Mouse (Mus musculus) neutrophil, adult 5-6 weeks (primary cell): ENCODE measurements around the gene Fgfr2. TPM values are rescaled to one million over a fixed set of nuclear protein-coding genes. Genes with fewer than 3 reads are reported as not detected.

Experiments used
- ATAC-seq: fragments of 151-379, 151-347 bp; 2 replicates; pipeline ENCODE4 v1.8.0; 2017; ENCODE audit warnings: mild to moderate bottlenecking, moderate TSS enrichment; ENCODE audit not compliant: insufficient number of reproducible peaks, poor library complexity, low FRiP score, severe bottlenecking; ENCODE audit errors: extremely low read depth
- total RNA-seq: library from RNA; stranded (forward); fragments of 200-1000 nt; gene quantifications from 2 replicates; pipeline ENCODE4 v1.2.3, GENCODE M21; 2017

Fgfr2 gene
- total RNA-seq, 1 experiment from 2014 or later = not detected

DNA sequence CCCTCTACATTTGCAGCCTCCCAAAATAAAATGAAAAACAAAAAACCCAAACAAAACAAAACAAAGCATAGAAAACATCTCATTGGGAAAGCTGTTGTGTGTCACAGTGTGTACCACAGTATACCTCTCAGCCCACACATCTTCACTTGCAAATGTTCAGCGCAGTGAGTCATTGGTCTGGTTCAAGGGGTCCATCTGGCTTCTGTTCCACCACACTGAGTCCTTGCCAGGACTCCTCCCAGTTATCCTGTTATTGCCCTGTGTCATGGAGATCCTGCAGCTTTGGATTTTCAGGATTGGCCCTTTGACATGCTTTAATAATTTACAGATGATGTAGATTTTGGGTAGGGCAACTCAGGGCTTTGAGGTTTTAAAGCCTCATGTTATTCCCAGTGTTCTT lies 1435.8 kb downstream of the Fgfr2 start:
- ATAC-seq = no peak

DNA sequence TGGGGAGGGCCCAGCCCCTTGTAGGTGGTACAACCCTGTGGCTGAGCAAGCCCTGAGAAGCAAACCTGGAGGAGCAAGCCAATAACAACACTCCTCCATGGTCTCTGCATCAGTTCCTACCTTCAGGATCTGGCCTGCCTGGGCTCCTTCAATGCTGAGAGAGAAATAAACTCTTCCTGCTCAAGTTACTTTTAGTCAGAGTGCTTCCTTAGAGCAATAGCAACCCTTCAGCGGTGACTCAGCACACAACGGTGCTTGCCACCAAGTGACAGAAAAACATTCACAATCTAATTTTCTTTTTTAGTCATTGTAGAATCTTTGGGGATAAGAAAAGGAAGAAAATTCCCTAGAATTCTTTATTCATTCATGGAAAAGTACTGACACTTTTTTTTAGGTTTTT lies 1446.0 kb downstream of the Fgfr2 start:
- no peak for ATAC-seq

DNA sequence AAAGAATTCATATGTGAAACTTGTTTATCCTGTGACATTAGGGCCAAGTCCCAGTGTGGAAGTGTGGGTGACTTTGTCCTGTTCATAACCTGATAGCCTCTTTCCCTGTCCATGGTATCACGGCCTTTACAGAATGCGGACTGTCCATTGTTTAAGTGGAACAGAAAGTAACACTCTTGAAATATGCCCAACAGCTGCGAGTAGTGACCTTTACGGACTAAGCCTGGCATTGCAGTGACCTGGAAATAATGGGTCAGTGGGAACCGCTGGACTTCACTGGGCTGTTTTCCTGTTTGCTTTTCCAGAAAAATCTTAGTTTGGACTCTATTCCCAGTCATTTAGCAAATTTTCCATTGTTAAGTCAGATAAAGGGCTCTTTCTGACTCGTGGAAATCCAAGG lies 1452.6 kb downstream of the Fgfr2 start:
- no peak for ATAC-seq

DNA sequence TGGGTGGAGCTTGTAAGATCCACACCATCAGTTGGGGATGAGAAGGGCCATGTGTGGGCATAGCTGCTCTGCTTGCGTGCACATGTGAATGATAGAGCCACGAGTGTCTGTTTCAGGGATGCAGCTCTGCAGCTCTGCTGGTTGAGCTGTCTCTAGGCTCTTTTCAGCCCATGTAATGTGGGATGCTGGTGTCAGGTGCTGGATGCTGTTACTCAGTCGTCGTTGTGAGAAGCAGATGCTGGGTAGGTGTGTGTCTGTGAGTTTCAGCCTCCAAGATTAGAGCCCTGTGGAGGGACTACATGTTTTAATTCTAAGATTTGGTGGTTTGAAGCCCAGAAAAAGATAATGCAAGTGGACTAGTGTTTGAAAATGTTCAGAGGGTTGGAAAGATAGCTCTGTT lies 1453.8 kb downstream of the Fgfr2 start:
- ATAC-seq = no peak

DNA sequence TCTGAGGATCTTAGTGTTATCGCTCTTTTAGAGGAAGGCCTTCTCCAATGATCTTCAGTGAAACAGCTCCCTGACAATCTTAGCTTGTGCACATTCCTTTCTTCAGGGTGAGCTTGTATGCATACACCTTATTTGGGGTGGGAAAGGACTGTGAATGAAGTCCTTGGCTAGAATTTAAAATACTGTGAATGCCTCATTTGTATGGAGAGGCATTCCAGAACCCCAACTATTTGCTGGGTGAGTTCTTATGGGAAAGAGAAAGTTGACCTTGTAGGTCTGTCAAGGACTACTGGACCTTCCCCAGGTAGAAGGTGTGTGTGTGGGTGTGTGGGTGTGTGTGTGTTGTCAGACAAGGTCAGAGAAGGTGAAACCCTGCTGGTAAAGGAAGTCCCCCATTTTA lies 1462.4 kb downstream of the Fgfr2 start:
- no peak for ATAC-seq

DNA sequence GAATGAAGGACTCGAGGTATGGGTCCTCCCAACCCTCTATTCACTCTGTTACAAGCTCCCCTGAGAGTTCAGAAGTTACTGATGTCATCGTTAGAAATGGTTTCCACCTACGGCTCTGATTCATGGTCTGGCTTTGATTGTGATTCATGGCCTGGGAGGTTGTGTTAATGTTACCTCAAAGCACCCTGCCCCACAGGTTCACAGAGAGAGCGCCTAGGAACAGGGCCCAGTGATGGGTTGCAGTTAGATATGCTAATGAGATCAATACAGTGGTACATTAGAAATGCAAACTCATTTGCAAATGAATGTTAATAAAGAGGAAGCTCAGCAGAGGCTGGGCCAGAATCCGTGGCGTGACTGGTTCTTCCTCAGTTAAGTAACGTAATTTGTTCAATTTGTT lies 1467.1 kb downstream of the Fgfr2 start:
- ATAC-seq = no peak

DNA sequence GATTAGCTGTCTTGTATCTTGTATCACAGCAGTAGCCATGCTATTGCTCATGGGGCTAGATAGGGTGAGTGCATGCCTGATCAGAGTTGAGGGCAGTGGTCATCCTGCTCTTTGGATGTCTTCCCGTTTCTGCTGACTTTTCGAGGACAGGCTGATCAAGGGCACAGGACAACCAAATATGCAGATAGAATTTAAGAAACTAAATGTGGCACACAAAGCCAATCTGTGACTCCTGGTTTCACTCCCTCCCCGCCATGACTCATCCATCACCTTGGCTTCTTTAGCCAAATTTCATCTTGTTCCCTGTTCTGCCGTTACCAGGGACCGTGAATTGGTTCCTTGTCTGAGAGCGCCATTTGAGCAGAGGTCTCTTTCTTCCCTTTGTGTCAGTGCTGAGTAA lies 1469.7 kb downstream of the Fgfr2 start:
- no peak for ATAC-seq

DNA sequence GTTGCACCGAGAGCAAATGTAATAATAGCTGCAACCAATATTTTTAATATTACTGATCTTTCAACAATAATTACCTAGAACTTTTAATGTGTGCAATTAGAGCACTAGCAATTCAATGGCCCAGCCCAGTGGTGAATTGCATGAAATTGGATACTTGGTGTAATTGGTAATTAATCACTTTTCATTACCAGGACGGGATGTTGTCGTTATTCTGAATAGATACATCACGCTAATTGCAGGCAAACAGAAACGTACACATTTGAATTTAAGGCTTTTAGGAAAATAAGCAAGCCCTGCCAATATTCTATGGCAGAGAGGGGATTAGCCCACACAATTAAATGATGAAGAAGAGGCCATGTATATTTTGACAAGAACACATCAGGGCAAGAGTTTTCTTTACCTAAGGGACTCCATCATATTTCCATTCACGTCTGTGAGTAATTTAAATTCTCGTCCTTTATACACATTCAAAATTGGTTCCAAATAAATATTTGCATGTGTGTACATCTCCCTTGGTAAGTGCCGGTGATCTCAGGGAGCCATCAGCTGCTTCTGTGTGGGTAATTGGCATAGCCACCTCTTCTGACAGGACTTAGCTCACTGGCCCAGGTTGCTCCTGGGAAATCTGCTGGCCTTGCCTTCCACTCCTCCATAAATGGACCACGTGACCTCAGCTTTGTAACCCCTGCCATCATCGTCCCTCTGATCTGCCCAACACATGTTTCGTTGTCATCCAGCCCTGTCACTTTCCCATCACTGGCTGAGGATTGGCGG lies 1471.0 kb downstream of the Fgfr2 start:
- no peak for ATAC-seq

DNA sequence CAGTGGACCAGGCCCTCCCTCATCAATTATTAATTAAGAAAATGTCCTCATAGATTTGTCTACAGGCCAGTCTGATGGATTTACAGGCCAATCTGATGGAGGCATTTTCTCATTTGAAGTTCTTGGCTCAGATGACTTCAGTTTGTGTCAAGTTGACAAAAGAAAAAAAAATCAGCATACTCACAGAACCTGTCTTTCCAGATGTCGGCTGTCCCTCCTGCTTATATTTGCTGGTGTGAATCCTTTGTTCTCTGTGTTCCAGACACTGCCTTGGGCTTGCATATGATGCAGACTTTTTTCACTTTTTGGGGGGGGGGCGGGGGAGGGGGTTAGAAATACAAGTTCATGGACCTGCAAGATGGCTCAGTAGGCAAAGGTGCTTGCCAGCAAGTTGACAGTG lies 1472.9 kb downstream of the Fgfr2 start:
- no peak for ATAC-seq

DNA sequence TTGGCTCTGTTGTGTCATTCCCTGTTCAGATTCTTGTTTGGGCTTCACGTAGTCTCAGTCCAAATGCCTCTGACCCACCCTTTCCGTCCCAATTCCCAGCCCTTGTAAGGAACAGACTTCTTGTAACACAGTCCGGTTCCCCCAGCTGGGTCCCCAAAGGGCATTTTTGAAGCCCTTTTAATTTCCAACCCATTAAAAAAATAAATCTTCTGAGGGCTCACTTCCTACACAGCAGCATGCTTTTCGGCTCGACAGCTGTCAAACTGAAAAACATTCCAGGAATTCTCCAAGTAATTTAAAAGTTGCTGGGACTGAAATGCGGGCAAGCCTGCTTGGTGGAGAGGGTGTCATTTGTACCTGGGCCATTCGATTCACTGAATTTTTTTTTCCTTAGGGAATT lies 1474.9 kb downstream of the Fgfr2 start:
- ATAC-seq = no peak

DNA sequence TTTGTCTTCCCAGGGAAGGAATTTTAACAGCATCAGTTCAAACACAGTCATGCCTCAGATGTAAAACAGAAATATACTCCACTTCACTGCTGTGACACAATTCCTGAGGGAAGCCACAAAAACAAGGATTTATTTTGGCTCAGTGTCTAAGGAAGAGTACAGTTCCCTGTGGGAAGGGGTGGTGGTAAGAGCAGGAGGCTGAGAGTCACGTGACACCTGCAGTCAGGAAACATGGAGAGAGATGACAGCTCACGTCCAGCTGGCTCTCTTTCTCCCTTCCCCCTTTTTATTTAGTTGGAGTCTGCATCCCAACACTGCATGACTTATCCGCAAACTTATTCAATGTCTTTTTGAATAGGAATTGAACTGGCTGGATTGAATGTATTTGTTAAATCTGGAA lies 1475.6 kb downstream of the Fgfr2 start:
- no peak for ATAC-seq

DNA sequence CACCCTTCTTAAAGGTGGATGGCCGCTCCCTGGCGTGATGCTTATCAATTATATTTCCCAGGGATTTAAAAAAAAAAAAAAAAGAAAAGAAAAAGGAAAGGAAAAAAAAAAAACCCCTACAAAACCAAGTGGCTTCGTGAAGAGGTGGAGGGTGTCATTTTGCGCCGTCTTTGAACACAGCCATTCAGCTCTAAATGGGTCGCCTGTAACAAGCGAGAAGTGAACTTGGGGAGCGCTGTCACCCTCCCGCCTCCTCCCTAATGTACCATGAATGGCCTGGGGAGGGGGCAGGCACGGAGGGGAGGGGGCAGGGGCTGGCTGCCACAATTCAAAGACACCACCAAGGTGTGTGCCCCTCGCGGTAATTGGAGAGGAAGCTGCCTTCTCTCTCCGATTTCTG lies 1478.6 kb downstream of the Fgfr2 start:
- no peak for ATAC-seq

DNA sequence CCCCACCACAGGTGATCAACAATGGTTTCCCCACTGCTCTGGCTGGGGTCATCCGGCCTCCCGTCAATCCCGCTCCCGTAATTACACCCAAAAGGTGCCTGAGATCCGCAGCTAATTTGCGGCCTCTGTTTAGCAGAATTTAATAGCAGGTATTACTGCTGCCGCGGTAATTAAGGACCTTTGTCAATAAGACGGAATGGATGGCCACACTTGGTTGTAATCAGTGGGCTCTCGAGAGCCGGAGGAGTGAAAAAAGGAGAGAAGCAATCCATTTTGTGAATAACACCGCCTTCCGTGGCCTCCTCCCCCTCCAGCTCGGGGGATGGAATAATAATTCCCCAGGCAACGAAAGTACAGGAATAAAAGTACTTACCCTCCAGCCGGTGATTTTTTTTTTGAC lies 1479.1 kb downstream of the Fgfr2 start:
- ATAC-seq = no peak

DNA sequence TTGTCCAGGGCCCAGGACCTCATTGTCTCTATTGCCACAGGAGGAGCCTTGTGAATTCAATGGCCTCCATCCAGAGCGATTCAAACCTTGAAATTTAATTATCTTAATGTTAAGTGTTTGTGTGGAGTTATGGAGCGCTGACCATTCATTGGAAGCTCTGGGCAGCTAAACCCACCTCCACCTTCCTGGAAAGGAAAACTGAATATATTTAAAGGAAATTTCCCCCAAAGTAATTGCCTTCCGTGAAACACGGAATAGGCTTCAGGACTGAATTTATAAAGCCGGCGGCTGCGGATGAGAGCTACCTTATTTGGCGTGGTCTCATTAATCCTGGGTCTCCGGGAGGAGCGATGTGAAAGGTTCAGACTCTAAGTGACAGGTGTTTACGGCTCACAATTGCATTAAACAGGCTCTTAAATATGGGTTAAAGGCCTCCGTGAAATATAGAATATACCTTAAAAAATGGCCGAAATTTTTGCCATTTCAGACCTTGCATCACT lies 1479.8 kb downstream of the Fgfr2 start:
- ATAC-seq = no peak

DNA sequence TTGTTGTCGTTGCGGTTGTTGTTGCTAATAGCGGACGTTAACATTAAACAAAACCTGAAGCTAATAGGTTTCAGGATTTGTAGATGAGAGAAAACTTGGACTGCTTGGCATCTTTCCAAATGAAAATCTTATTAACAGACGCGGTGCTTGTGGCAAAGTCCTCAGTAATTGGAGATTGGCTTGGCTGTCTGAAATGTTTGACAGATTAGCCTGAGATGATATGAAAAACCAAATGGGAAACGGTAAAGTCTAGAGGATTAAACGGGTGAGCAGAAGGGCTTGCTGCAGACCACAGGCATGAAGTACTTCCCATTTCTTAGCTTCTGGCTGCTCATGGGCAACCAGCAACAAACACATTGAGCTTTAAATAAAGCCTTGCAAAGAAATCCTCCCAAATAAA lies 1493.6 kb downstream of the Fgfr2 start:
- ATAC-seq = no peak

DNA sequence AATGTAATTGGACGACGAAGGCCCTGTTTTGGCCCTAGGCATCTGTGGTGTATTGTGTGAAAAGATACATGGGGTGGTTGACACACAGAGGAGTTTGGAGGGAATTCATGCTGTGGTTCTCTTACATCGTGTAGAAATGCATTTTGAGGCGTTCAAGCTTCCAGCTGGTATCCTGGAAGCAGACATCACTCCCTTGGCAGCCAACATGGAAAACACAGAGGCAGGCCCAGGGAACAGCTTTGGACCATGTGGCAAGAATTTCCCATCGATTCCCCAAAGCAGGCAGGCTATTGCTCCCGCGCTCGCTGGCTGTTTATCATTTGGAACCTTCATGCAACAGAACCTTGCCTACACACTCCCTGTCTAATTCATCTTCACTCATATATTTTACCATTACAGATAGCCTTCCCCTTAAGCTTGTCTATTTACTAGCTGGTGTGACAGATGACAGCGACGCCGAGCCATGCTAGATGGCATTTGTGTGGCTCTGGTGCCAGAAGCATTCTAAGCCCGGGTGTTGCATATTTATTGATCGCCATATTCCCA lies 1494.2 kb downstream of the Fgfr2 start:
- ATAC-seq = no peak

DNA sequence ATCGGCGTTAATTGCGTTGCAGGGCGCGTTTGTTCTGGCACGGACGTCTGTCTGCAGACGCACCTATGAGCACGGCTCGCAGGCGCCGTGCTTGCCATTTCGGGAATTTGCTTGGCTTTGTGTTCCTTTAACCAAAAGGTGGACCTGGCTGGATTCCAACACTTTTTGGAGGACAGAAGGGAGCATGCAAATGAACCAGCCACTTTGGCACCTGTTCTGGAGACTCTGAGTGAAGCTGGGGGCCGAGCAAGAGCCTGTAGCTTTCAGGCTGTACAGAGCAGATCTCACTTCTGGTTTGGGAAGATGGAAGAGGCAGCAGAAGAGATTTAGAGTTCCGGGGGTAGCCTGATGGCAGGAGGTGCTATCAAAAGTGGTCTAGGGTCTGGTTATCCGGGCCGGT lies 1494.8 kb downstream of the Fgfr2 start:
- no peak for ATAC-seq

DNA sequence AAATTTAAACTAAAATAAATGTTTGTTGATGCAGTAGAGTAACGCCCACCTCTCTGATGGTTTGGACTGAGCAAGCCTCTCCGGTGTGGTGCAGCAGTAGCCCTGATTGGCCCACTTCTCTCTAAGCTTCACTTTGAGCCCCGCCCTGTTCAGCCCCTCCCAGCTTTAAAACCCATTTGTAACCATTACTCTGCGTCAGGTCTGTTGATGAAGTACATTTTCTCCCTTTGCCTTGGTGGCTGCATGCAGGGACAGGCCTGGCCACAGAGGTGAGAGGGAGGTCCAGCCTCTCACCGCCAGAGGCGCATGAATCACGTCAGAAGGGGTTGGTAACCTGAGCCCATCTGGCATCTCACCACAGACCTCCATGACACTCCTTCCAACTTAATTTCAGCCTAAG lies 1513.5 kb downstream of the Fgfr2 start:
- no peak for ATAC-seq

DNA sequence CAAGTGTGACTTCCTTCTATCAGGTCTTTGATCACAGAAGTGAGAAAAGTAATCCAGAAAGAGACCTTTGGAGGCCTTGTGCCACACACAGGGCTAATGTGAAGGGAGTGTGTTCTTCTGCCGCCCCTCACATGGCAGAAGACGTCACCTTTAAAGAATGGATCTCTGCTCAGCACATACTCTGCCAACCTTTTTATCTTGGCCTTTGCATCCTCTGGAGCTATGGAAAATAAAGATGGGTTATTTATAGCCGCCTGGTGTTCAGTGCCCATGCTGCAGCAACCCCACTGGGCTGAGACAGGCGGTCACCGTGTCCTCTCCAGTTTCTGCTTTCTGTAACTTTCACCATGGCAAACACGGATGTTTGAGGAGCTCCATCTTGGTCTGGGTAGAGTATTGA lies 1515.1 kb downstream of the Fgfr2 start:
- no peak for ATAC-seq

DNA sequence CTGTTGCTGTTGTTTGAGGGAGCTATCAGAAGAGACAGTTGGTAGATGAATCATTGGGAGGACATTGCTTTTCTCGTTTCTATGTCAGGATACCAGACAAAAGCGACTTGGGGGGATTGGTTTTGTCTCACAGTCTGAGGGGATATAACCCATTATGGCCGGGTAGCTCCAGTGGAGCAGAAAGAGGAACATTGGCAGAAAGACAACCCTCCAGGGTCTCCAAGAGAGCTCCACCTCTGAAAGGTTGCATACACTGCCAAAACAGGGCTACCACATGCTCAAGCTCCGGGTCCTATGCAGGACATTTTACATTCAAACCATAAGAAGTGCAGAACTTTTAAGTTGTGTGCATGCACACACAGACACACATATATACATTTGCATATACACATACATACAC lies 1517.7 kb downstream of the Fgfr2 start:
- no peak for ATAC-seq

DNA sequence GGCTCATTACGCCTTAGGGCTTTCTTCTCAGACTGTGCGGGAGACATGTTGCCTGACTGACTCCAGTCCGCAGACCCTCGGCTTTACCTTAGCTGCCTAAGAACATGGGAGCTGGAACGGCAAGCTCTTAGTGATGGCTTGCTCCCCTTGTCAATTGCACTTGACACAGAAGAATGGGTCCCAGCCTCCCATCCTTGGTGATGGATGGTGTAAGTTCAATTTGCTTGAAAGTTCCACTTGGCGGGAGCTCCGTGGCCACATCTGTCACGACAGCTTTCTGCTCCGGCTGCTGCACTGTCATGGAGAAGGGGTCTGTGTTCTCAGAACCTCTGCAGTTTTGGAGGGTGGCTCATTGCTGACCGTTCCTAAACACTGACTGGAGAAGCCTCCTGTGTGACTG lies 1518.2 kb downstream of the Fgfr2 start:
- no peak for ATAC-seq
